Mouse (Mus musculus): ENCODE results near the gene Glmn. TPM values are rescaled to one million over a fixed set of nuclear protein-coding genes. Genes with fewer than 3 reads are reported as not detected.

Glmn gene
- total RNA-seq, 1 experiment: 14.7 TPM

DNA sequence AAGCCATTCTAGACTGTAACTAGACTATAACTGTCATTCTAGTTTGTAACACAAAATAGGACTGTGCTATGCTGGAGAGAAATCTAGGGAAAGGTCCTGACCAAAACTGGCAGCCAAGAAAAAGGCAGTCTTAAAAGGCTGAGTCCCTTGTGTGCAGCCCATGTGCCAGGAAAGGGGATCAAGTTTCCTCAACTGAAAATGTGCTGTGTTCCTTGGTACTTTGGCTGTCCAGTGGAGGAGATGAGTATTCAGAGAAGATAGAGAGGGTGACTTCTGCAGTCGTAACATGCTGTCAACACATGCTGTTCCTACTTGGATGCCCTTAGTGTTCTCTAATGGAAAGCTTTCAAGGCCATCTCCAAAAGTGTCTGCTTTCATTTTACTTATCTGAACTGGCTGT lies 39.4 kb upstream of the Glmn start:
- DNase-seq (ENCODE audit: low read depth, low spot score): no peak
- in situ Hi-C loops (cut with MboI; ENCODE audit: low sequenced_read_pairs in 2 of 2, unreplicated experiment in 2 of 2): no loop called here
- no peak for TF ChIP-seq ZC3H11A (IDR thresholded peaks at IDR 0.05; ENCODE audit: borderline replicate concordance, low read depth, low read length)
- no peak overlapping the region for H3K4me3 ChIP-seq (ENCODE audit: insufficient read depth in 1 of 2, low read depth in 1 of 2, low read length in 2 of 2, poor library complexity in 1 of 2, severe bottlenecking in 1 of 2)
- no peaks in the 10 kb centered on the region for H3K4me1 ChIP-seq (ENCODE audit: control insufficient read depth in 2 of 2, insufficient read depth in 2 of 2, low read length in 2 of 2, poor library complexity in 1 of 2)
- H3K27ac ChIP-seq (ENCODE audit: insufficient read depth, low read depth, low read length, poor library complexity, severe bottlenecking): no peak overlapping the region
- H3K9me3 ChIP-seq (ENCODE audit: control insufficient read depth, insufficient read depth, low read depth, low read length): no peaks in the 10 kb centered on the region
- no peak overlapping the region for H3K9ac ChIP-seq (ENCODE audit: insufficient read depth, low read depth, low read length, poor library complexity, severe bottlenecking)
- H3K36me3 ChIP-seq (ENCODE audit: control insufficient read depth, insufficient read depth, low read length, poor library complexity, severe bottlenecking): peaks cover 2% of the 10 kb centered on the region; the same call in 1 of the 2 replicates

DNA sequence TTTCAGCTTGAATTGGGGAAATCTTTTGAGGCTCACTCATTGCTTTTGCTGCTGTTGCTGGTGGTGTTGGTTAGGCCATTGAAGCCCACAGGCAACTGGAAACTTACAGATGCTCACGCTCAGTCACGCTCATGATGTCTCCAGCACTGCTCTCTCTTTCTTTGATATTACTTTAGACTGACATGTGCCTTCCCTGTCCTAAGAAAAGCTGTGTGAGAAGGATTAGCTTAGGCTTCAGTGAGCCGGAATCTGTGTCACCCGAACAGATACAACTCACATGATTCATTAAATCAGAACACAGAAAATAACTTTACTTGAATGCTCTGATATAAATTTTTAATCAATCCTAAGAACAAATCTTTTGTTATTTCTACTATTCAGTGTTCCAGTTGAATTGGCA lies 36.0 kb upstream of the Glmn start:
- no peak overlapping the region for H3K9ac ChIP-seq (ENCODE audit: insufficient read depth, low read depth, low read length, poor library complexity, severe bottlenecking)
- no peak for DNase-seq (ENCODE audit: low read depth, low spot score)

DNA sequence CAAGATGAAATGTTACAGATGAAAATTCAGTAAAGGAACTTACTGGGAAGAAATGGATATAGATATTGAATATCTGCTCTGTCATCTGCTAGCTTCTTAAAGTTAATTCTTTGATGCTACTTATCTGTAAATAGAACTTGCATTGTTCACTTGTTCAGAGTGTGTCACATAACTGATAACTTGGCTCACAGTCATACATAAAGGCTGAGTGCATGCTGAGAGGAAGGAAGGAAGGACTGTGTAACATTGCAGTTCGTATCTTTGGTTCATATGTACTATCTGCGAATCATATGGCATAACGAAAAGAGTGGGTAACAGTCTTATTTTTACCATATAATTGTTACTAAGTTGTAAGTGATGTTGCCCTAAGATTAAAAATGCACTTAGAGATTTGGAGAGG lies 23.6 kb upstream of the Glmn start:
- TF ChIP-seq MAFK (IDR thresholded peaks at IDR 0.05; ENCODE audit: insufficient read depth, low read depth, low read length): no peak
- no peak for TF ChIP-seq CHD2 (IDR thresholded peaks at IDR 0.05; ENCODE audit: low read depth, low read length)
- TF ChIP-seq HCFC1 (IDR thresholded peaks at IDR 0.05; ENCODE audit: borderline replicate concordance, insufficient read depth, low read length): no peak
- TF ChIP-seq ZC3H11A (IDR thresholded peaks at IDR 0.05; ENCODE audit: borderline replicate concordance, low read depth, low read length): no peak
- TF ChIP-seq ZNF384 (IDR thresholded peaks at IDR 0.05; ENCODE audit: low read depth, low read length): no peak

More for the DNA sequence above, 36.0 kb upstream of the Glmn start:
- Histone ChIP-seq H3K4me1 (ENCODE audit: control insufficient read depth in 2 of 2, insufficient read depth in 2 of 2, low read length in 2 of 2, poor library complexity in 1 of 2) (no peaks in the 10 kb centered on the region), H3K27ac (ENCODE audit: insufficient read depth, low read depth, low read length, poor library complexity, severe bottlenecking) (no peak overlapping the region), H3K4me3 (ENCODE audit: insufficient read depth in 1 of 2, low read depth in 1 of 2, low read length in 2 of 2, poor library complexity in 1 of 2, severe bottlenecking in 1 of 2) (no peak overlapping the region), H3K9me3 (ENCODE audit: control insufficient read depth, insufficient read depth, low read depth, low read length) (no peaks in the 10 kb centered on the region), H3K36me3 (ENCODE audit: control insufficient read depth, insufficient read depth, low read length, poor library complexity, severe bottlenecking) (peaks cover 4% of the 10 kb centered on the region; the same call in 1 of the 2 replicates)
- no peak for TF ChIP-seq MAFK (IDR thresholded peaks at IDR 0.05; ENCODE audit: insufficient read depth, low read depth, low read length)
- no peak for TF ChIP-seq ZNF384 (IDR thresholded peaks at IDR 0.05; ENCODE audit: low read depth, low read length)
- TF ChIP-seq HCFC1 (IDR thresholded peaks at IDR 0.05; ENCODE audit: borderline replicate concordance, insufficient read depth, low read length): no peak
- TF ChIP-seq ZC3H11A (IDR thresholded peaks at IDR 0.05; ENCODE audit: borderline replicate concordance, low read depth, low read length): no peak
- TF ChIP-seq CHD2 (IDR thresholded peaks at IDR 0.05; ENCODE audit: low read depth, low read length): no peak
- in situ Hi-C loops (cut with MboI; ENCODE audit: low sequenced_read_pairs in 2 of 2, unreplicated experiment in 2 of 2): no loop called here

DNA sequence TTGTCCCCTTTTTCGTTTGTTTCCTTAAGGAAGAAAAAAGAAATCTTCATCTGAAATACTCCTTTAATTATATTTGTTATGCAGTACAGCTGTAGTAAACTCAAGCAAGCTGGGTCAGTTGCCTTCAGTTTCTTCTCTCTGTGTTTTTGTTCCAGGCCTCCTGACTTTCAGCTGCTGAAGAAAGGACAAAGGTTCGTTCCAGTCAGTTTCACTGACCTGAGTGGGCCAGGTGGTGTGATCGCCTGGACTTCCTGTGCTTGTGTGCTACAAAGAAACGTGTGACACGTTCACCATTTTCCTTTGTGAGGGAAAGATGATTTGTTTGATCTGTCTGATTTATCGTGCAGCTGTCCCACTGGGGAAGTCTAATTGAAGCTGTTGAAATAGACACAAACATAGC lies 20.3 kb upstream of the Glmn start:
- Histone ChIP-seq H3K4me3 (ENCODE audit: insufficient read depth in 1 of 2, low read depth in 1 of 2, low read length in 2 of 2, poor library complexity in 1 of 2, severe bottlenecking in 1 of 2) (no peak overlapping the region), H3K9me3 (ENCODE audit: control insufficient read depth, insufficient read depth, low read depth, low read length) (no peaks in the 10 kb centered on the region), H3K4me1 (ENCODE audit: control insufficient read depth in 2 of 2, insufficient read depth in 2 of 2, low read length in 2 of 2, poor library complexity in 1 of 2) (no peaks in the 10 kb centered on the region), H3K36me3 (ENCODE audit: control insufficient read depth, insufficient read depth, low read length, poor library complexity, severe bottlenecking) (peaks cover 14% of the 10 kb centered on the region; the same call in 1 of the 2 replicates), H3K9ac (ENCODE audit: insufficient read depth, low read depth, low read length, poor library complexity, severe bottlenecking) (no peak overlapping the region), H3K27ac (ENCODE audit: insufficient read depth, low read depth, low read length, poor library complexity, severe bottlenecking) (no peak overlapping the region)
- DNase-seq (ENCODE audit: low read depth, low spot score): no peak
- TF ChIP-seq HCFC1 (IDR thresholded peaks at IDR 0.05; ENCODE audit: borderline replicate concordance, insufficient read depth, low read length) (no peak), ZC3H11A (IDR thresholded peaks at IDR 0.05; ENCODE audit: borderline replicate concordance, low read depth, low read length) (no peak), MAFK (IDR thresholded peaks at IDR 0.05; ENCODE audit: insufficient read depth, low read depth, low read length) (no peak), ZNF384 (IDR thresholded peaks at IDR 0.05; ENCODE audit: low read depth, low read length) (no peak), CHD2 (IDR thresholded peaks at IDR 0.05; ENCODE audit: low read depth, low read length) (no peak)
- in situ Hi-C loops (cut with MboI; ENCODE audit: low sequenced_read_pairs in 2 of 2, unreplicated experiment in 2 of 2): no loop called here

More for the DNA sequence above, 23.6 kb upstream of the Glmn start:
- H3K9me3 ChIP-seq (ENCODE audit: control insufficient read depth, insufficient read depth, low read depth, low read length): no peaks in the 10 kb centered on the region
- H3K4me1 ChIP-seq (ENCODE audit: control insufficient read depth in 2 of 2, insufficient read depth in 2 of 2, low read length in 2 of 2, poor library complexity in 1 of 2): no peaks in the 10 kb centered on the region
- H3K9ac ChIP-seq (ENCODE audit: insufficient read depth, low read depth, low read length, poor library complexity, severe bottlenecking): no peak overlapping the region
- no peak for DNase-seq (ENCODE audit: low read depth, low spot score)
- H3K27ac ChIP-seq (ENCODE audit: insufficient read depth, low read depth, low read length, poor library complexity, severe bottlenecking): no peak overlapping the region
- in situ Hi-C loops (cut with MboI; ENCODE audit: low sequenced_read_pairs in 2 of 2, unreplicated experiment in 2 of 2): no loop called here
- H3K4me3 ChIP-seq (ENCODE audit: insufficient read depth in 1 of 2, low read depth in 1 of 2, low read length in 2 of 2, poor library complexity in 1 of 2, severe bottlenecking in 1 of 2): no peak overlapping the region
- H3K36me3 ChIP-seq (ENCODE audit: control insufficient read depth, insufficient read depth, low read length, poor library complexity, severe bottlenecking): peaks cover 7% of the 10 kb centered on the region; the same call in 1 of the 2 replicates

DNA sequence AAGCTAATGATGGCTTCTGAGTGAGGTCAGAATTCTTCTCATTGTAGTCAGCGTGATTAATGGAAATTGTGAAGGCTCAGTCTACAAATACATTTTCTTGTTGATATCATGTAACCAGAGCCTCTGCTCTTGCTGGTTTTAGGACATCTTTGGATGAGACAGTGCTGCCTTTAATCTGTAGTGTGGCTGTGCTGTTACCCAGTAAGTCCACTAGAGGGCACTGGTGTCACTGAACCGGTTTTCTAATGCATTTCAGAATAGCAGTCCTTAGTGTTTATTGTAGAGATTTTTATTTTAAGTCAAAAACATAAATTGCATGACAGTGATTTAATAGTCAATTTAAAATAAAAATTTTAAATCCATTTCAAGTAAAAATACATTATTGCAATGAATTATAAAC lies 13.5 kb upstream of the Glmn start:
- no peak for TF ChIP-seq ZC3H11A (IDR thresholded peaks at IDR 0.05; ENCODE audit: borderline replicate concordance, low read depth, low read length)
- TF ChIP-seq ZNF384 (IDR thresholded peaks at IDR 0.05; ENCODE audit: low read depth, low read length): no peak

More for the DNA sequence above, 13.5 kb upstream of the Glmn start:
- Histone ChIP-seq H3K4me1 (ENCODE audit: control insufficient read depth in 2 of 2, insufficient read depth in 2 of 2, low read length in 2 of 2, poor library complexity in 1 of 2) (no peaks in the 10 kb centered on the region), H3K36me3 (ENCODE audit: control insufficient read depth, insufficient read depth, low read length, poor library complexity, severe bottlenecking) (peaks cover 6% of the 10 kb centered on the region; the same call in 1 of the 2 replicates), H3K9ac (ENCODE audit: insufficient read depth, low read depth, low read length, poor library complexity, severe bottlenecking) (no peak overlapping the region), H3K27ac (ENCODE audit: insufficient read depth, low read depth, low read length, poor library complexity, severe bottlenecking) (no peak overlapping the region), H3K4me3 (ENCODE audit: insufficient read depth in 1 of 2, low read depth in 1 of 2, low read length in 2 of 2, poor library complexity in 1 of 2, severe bottlenecking in 1 of 2) (no peak overlapping the region), H3K9me3 (ENCODE audit: control insufficient read depth, insufficient read depth, low read depth, low read length) (no peaks in the 10 kb centered on the region)
- in situ Hi-C loops (cut with MboI; ENCODE audit: low sequenced_read_pairs in 2 of 2, unreplicated experiment in 2 of 2): no loop called here
- peak; percentile 45 for DNase-seq (ENCODE audit: low read depth, low spot score)

Data from ES-E14 (cell line).